Mouse (Mus musculus) embryonic fibroblast, embryonic 13.5 days (primary cell): ENCODE measurements around the gene Reg3b.

Source experiments
- CTCF ChIP-seq: IDR thresholded peaks from 2 replicates; pipeline ENCODE4 v1.5.1; 2011; ENCODE audit warnings: mild to moderate bottlenecking, control low read depth, low read length, moderate library complexity, borderline replicate concordance; ENCODE audit not compliant: insufficient read depth
- POLR2A ChIP-seq: IDR thresholded peaks from 2 replicates; pipeline ENCODE4 v1.6.1; 2011; ENCODE audit warnings: low read depth, mild to moderate bottlenecking, control low read depth, low read length, moderate library complexity

GRCm38 (mm10) chr6:78340296-78340695 lies 30.2 kb upstream of the Reg3b start:
- TF ChIP-seq POLR2A (no peak), CTCF (no peak)
